Mouse (Mus musculus) lung, postnatal 0 days (tissue): ENCODE results near the gene Nupl1. TPM values are rescaled to one million over a fixed set of nuclear protein-coding genes. Genes with fewer than 3 reads are reported as not detected.

Experiments
- ATAC-seq: fragments of 200-750 bp; cut with Nextera tagmentation; 2 replicates; pipeline ENCODE4 v1.8.0; 2017; ENCODE audit warnings: moderate library complexity
- DNase-seq: peaks from one replicate; pipeline ENCODE4 v3.0.0-alpha.2; 2016; ENCODE audit warnings: low spot score
- H3K27ac ChIP-seq: fragments of 300-500 bp; sonication (generic); 2 replicates; pipeline ENCODE4 v1.5.1; 2014; ENCODE audit warnings: antibody characterized with exemption, mild to moderate bottlenecking, low read length, mixed read lengths
- H3K27me3 ChIP-seq: fragments of 300-500 bp; sonication (generic); replicated peaks from 2 replicates; pipeline ENCODE4 v1.6.1; 2014; ENCODE audit warnings: low read length, mixed read lengths; ENCODE audit not compliant: insufficient read depth
- H3K36me3 ChIP-seq: fragments of 300-500 bp; sonication (generic); 2 replicates; pipeline ENCODE4 v1.6.1; 2014; ENCODE audit warnings: low read length, mixed read lengths; ENCODE audit not compliant: insufficient read depth
- H3K4me1 ChIP-seq: fragments of 300-500 bp; sonication (generic); 2 replicates; pipeline ENCODE4 v1.6.1; 2014; ENCODE audit warnings: antibody characterized with exemption, low read depth, low read length, mixed read lengths; ENCODE audit not compliant: insufficient read depth
- H3K4me2 ChIP-seq: fragments of 300-500 bp; sonication (generic); replicated peaks from 2 replicates; pipeline ENCODE4 v1.6.1; 2014; ENCODE audit warnings: low read depth, mild to moderate bottlenecking, low read length, moderate library complexity, mixed read lengths
- H3K4me3 ChIP-seq: fragments of 300-500 bp; sonication (generic); 2 replicates; pipeline ENCODE4 v1.5.1; 2014; ENCODE audit warnings: low read depth, low read length
- H3K9ac ChIP-seq: fragments of 300-500 bp; sonication (generic); replicated peaks from 2 replicates; pipeline ENCODE4 v1.6.1; 2014; ENCODE audit warnings: low read depth, mild to moderate bottlenecking
- H3K9me3 ChIP-seq: fragments of 300-500 bp; sonication (generic); 2 replicates; pipeline ENCODE4 v1.6.1; 2016; ENCODE audit warnings: low read length, mixed read lengths
- CTCF ChIP-seq: IDR thresholded peaks from 2 replicates; pipeline ENCODE4 v1.5.1; 2016; ENCODE audit warnings: antibody characterized with exemption, mild to moderate bottlenecking
- EP300 ChIP-seq: IDR thresholded peaks from 2 replicates; pipeline ENCODE4 v1.6.1; 2016; ENCODE audit warnings: antibody characterized with exemption, mild to moderate bottlenecking, control low read depth
- WGBS: fragments of 180-500 bp; shearing (Covaris S2); extraction: QIAGEN DNeasy Blood & Tissue Kit; methylation state at CpG from one replicate; pipeline ENCODE4 v1.1.7; 2014; 5-methylcytosine and 5-hydroxymethylcytosine counted together
- polyA plus RNA-seq: library from polyadenylated mRNA; unstranded; fragments of >200 nt; fragmentation: Nextera tagmentation; extraction: Ambion mirVana; gene quantifications from 2 replicates; pipeline ENCODE4 v1.2.1, GENCODE M21; 2015

The Nupl1 gene
- polyA plus RNA-seq, 1 experiment from 2014 or later, result not detected

- no peak overlapping the region for H3K27ac ChIP-seq
- DNase-seq (no peak), ATAC-seq (no peak)
- H3K4me2 ChIP-seq, result no peak overlapping the region
- TF ChIP-seq EP300, result no peak
- no peak for TF ChIP-seq CTCF
- H3K4me1 ChIP-seq, result 0 out of 2 replicates have a peak, but pooled peaks cover 3% of the 10 kb centered on the region
- H3K4me3 ChIP-seq, result no peak overlapping the region
- H3K9ac ChIP-seq, result no peak overlapping the region
- no peaks in the 10 kb centered on the region for H3K27me3 ChIP-seq
- 74% methylated on average over 7 of the region's 7 CpGs for WGBS
- no peaks in the 10 kb centered on the region for H3K9me3 ChIP-seq
- H3K36me3 ChIP-seq, result 0 out of 2 replicates have a peak, but pooled peaks cover 6% of the 10 kb centered on the region
Measured at GRCm38 (mm10) chr14:60275301-60276276, 24.4 kb upstream of the Nupl1 start.

GRCm38 (mm10) chr14:60273346-60273745, 22.1 kb upstream of the Nupl1 start:
- 74% methylated on average over 6 of the region's 6 CpGs for WGBS
- Histone ChIP-seq H3K4me1 (0 out of 2 replicates have a peak, but pooled peaks cover 3% of the 10 kb centered on the region), H3K4me2 (no peak overlapping the region), H3K9ac (no peak overlapping the region), H3K27ac (0 out of 2 replicates have a peak overlapping the region, but pooled peaks have one; percentile 6), H3K4me3 (no peak overlapping the region), H3K9me3 (no peaks in the 10 kb centered on the region), H3K27me3 (no peaks in the 10 kb centered on the region), H3K36me3 (no peaks in the 10 kb centered on the region)
- no peak for TF ChIP-seq EP300
- no peak for TF ChIP-seq CTCF
- DNase-seq, result no peak
- ATAC-seq, result no peak

- ATAC-seq (no peak), DNase-seq (no peak)
- H3K9me3 ChIP-seq, result no peaks in the 10 kb centered on the region
- 80% methylated on average over 6 of the region's 6 CpGs for WGBS
- H3K27ac ChIP-seq, result no peak overlapping the region
- H3K9ac ChIP-seq, result no peak overlapping the region
- H3K27me3 ChIP-seq, result no peaks in the 10 kb centered on the region
- TF ChIP-seq CTCF (no peak), EP300 (no peak)
- no peaks in the 10 kb centered on the region for H3K36me3 ChIP-seq
- no peak overlapping the region for H3K4me3 ChIP-seq
- peaks cover 6% of the 10 kb centered on the region; the same call in 1 of the 2 replicates for H3K4me1 ChIP-seq
- no peak overlapping the region for H3K4me2 ChIP-seq
Measured at GRCm38 (mm10) chr14:60269333-60269732, 18.1 kb upstream of the Nupl1 start.

- peak within 1 kb of the TSS; percentile 72 for H3K4me2 ChIP-seq
- H3K36me3 ChIP-seq, result no peaks in the 10 kb centered on the region
- WGBS, result under 1% methylated on average over 48 of the region's 51 CpGs
- no peaks in the 10 kb centered on the region for H3K9me3 ChIP-seq
- peak within 1 kb of the TSS; percentile 79 for H3K27ac ChIP-seq
- TF ChIP-seq EP300 (no peak), CTCF (peak; percentile 99)
- no peaks in the 10 kb centered on the region for H3K27me3 ChIP-seq
- H3K4me3 ChIP-seq, result peak within 1 kb of the TSS; percentile 75
- H3K4me1 ChIP-seq, result peaks cover 3% of the 10 kb centered on the region; the same call in 1 of the 2 replicates
- H3K9ac ChIP-seq, result peak within 1 kb of the TSS; percentile 51
- ATAC-seq (peak; percentile 100), DNase-seq (peak; percentile 99)
Measured at GRCm38 (mm10) chr14:60264990-60265876, 14.0 kb upstream of the Nupl1 start, which contains the start of gene Mtmr6. Gene Mtmr6 (plus strand): TSS chr14:60265228.

GRCm38 (mm10) chr14:60262316-60262715, 11.1 kb upstream of the Nupl1 start:
- Histone ChIP-seq H3K4me3 (no peak overlapping the region), H3K27me3 (no peaks in the 10 kb centered on the region), H3K36me3 (no peaks in the 10 kb centered on the region), H3K9ac (no peak overlapping the region), H3K4me2 (no peak overlapping the region), H3K9me3 (no peaks in the 10 kb centered on the region), H3K4me1 (peaks cover 3% of the 10 kb centered on the region; the same call in 1 of the 2 replicates), H3K27ac (no peak overlapping the region)
- ATAC-seq (no peak), DNase-seq (no peak)
- 61% methylated on average over 7 of the region's 7 CpGs for WGBS
- TF ChIP-seq CTCF (no peak), EP300 (no peak)

- ATAC-seq, result no peak
- WGBS, result 83% methylated on average over 1 of the region's 1 CpGs
Measured at GRCm38 (mm10) chr14:60257851-60258250, 6.6 kb upstream of the Nupl1 start.

More at GRCm38 (mm10) chr14:60257851-60258250, 6.6 kb upstream of the Nupl1 start:
- H3K4me3 ChIP-seq, result no peak overlapping the region
- H3K9ac ChIP-seq, result no peak overlapping the region
- H3K4me1 ChIP-seq, result no peaks in the 10 kb centered on the region
- no peak overlapping the region for H3K4me2 ChIP-seq
- TF ChIP-seq EP300, result no peak
- TF ChIP-seq CTCF, result no peak
- H3K9me3 ChIP-seq, result no peaks in the 10 kb centered on the region
- H3K27ac ChIP-seq, result no peak overlapping the region
- peak; percentile 40 for DNase-seq
- no peaks in the 10 kb centered on the region for H3K36me3 ChIP-seq
- no peaks in the 10 kb centered on the region for H3K27me3 ChIP-seq
